Mouse (Mus musculus): ENCODE results near the gene Olfr832.
"Not testable (repeated sequence)": the region's sequence is repeated elsewhere in the genome, so short reads cannot be mapped to it uniquely, and the experiment has no call there.

The Olfr832 gene

DNA sequence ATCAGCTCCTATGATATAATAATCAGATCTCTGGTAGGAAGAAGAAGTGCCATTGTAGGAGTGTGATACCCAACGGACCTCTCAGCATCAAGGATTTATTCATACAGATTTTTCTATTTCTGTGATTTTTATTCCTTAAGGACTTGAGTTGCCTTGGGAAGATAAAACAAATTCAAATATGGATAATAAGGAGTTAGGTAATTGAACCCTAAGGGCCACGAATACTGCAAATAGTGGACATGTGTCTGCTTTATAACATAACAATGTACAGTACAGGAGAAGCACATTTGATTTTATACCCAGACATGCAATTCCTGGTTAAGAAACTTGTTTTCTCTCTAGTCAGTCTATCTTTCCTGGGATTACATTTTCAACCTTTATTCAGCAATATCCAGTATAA is at the start of gene Olfr832:
Gene Olfr832 (plus strand): TSS at position 301 of the 400 bp plus-strand sequence.
- in situ Hi-C loops (cut with MboI, MseI), result not testable (repeated sequence)

DNA sequence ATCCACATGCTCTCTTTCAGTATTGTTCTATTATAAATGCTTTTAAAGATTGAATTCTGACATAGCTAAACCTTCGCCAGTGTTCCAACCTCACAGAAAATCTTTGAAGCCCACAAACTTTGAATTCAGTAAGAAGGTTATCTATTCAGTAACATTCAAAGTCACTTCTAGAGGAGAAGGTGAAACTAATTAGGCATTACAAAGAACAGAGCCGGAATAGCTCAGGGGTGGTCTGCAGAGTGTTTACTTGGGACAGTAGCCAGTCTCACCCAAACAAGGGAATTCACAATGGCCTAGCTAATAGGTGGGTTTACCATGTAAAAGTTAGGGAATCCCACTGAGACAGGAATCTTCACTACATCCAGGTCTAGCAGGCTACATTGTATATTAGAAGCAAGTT is 29.2 kb upstream of the Olfr832 start:
- in situ Hi-C loops (cut with MboI, MseI), result loop anchor here in 1 of 2 experiments (25.0 kb wide), 1 partner anchor 1270 kb away; no protein-coding TSS in a partner anchor

DNA sequence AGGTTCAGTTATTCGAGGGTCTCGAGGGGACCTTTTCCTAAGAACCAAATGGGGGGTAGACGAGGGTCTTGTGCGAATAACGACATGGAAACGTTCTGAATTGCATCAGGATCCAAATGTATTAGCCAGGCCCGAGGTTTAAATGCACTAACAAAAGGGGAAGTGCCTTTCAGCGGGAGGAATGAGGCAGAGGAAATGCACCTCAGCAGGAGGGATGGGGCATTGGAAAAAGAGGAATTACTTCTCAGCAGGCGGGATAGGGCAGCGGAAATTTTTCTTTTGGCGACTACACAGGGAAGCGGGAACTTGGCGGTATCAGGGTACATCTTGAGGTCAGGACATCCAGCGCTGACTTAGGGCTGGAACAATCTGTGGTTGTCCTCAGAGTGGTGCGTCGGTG is 9.0 kb upstream of the Olfr832 start:
- in situ Hi-C loops (cut with MboI, MseI), result not testable (repeated sequence)

DNA sequence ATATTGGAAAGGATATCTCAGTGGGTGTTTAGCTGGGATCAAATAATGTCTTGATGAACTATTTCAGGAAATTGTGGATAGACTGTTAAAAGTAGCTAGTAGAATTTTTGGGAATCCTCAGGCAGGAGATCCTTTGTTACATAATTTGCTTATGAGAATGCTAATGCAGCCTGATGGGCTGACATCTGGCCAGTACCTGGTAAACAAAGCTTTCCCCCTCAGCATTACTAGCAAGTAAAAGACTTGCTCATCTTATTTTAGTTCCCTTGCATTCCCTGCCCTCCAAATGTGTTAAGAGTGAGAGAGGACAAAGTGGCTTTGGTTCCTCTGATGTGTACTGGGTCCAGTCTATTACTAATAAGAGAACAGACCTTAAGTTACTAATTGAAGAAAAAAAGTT is 25.1 kb downstream of the Olfr832 start:
- in situ Hi-C loops (cut with MboI, MseI), result no loop called here

DNA sequence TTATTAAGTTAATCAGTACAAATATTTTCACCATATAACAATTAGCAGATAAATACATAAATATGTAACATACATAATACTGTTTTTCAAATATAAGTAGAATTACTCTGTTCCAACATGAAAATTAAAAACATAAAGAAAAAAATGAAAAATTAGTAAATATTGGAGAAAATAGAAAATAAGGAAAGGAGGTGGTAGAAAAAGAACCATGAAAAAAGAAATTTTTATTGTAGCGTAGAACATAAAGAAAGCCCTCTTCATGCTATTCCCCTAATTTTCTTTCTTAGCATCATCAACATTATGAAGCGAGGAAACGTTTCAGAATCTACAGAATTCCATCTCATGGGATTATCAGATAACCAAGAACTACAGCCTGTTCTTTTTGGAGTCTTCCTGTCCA is 50.8 kb downstream of the Olfr832 start, which contains the start of gene Olfr834:
Gene Olfr834 (plus strand): TSS at position 301 of the 400 bp plus-strand sequence.
- in situ Hi-C loops (cut with MboI, MseI), result no loop called here
